Mouse (Mus musculus) spleen, adult 2 months (tissue): ENCODE measurements around the gene Shisa4. TPM values are rescaled to one million over a fixed set of nuclear protein-coding genes. Genes with fewer than 3 reads are reported as not detected.

Source experiments
- DNase-seq, 2 experiments: peaks; one replicate each; pipeline versions ENCODE4 v3.0.0 to v3.0.0-alpha.2; 2012 to 2021; ENCODE audit warnings: low spot score in 2 of 2, low read depth in 1 of 2
- H3K27ac ChIP-seq: fragments of 200-500 bp; 2 replicates; pipeline ENCODE4 v1.5.1; 2012; ENCODE audit warnings: low read length, inconsistent platforms; ENCODE audit not compliant: insufficient read depth
- H3K27me3 ChIP-seq: fragments of 200-500 bp; 2 replicates; pipeline ENCODE4 v1.6.1; 2012; ENCODE audit warnings: mild to moderate bottlenecking, moderate library complexity, low read length, inconsistent platforms; ENCODE audit not compliant: control insufficient read depth, insufficient read depth
- H3K36me3 ChIP-seq: fragments of 200-500 bp; 2 replicates; pipeline ENCODE4 v1.6.1; 2012; ENCODE audit warnings: mild to moderate bottlenecking, low read length, inconsistent platforms; ENCODE audit not compliant: control insufficient read depth, insufficient read depth
- H3K4me1 ChIP-seq: fragments of 200-500 bp; 2 replicates; pipeline ENCODE4 v1.6.1; 2011; ENCODE audit warnings: inconsistent platforms; ENCODE audit not compliant: control insufficient read depth, insufficient read depth, insufficient read length
- H3K4me3 ChIP-seq: fragments of 200-500 bp; 2 replicates; pipeline ENCODE4 v1.5.1; 2011; ENCODE audit warnings: mild to moderate bottlenecking, inconsistent platforms; ENCODE audit not compliant: insufficient read depth, insufficient read length; ENCODE audit errors: extremely low read depth
- CTCF ChIP-seq: fragments of 200-500 bp; IDR thresholded peaks from 2 replicates; pipeline ENCODE4 v1.5.1; 2011; ENCODE audit warnings: mild to moderate bottlenecking, inconsistent platforms; ENCODE audit not compliant: insufficient read depth, insufficient read length, insufficient replicate concordance; ENCODE audit errors: extremely low read depth
- POLR2A ChIP-seq: fragments of 200-500 bp; IDR thresholded peaks from 2 replicates; pipeline ENCODE4 v1.6.1; 2011; ENCODE audit warnings: low read depth, low read length, inconsistent platforms
- WGBS: fragments of 180-500 bp; shearing (Covaris S2); methylation state at CpG from one replicate; pipeline ENCODE4 v1.1.7; 2018; 5-methylcytosine and 5-hydroxymethylcytosine counted together
- polyA plus RNA-seq: library from polyadenylated mRNA; depleted of rRNA; stranded (reverse); fragments of >200 nt; gene quantifications from 2 replicates; pipeline ENCODE4 v1.2.3, GENCODE M21; 2012

The Shisa4 gene
- polyA plus RNA-seq, 1 experiment: 4.2 TPM

- WGBS: 80% methylated on average over 8 of the region's 8 CpGs
- H3K4me3 ChIP-seq: no peak overlapping the region
- H3K27me3 ChIP-seq: no peaks in the 10 kb centered on the region; the same call in 1 of the 2 replicates
- no peak overlapping the region for H3K27ac ChIP-seq
- no peak for DNase-seq
- H3K4me1 ChIP-seq: peaks cover 3% of the 10 kb centered on the region; the same call in 1 of the 2 replicates
- TF ChIP-seq POLR2A (no peak), CTCF (no peak)
- no peaks in the 10 kb centered on the region for H3K36me3 ChIP-seq
Observed at GRCm38 (mm10) chr1:135367595-135367994, 7.4 kb downstream of the Shisa4 start.

GRCm38 (mm10) chr1:135367005-135367404, 8.0 kb downstream of the Shisa4 start:
- Histone ChIP-seq H3K4me3 (no peak overlapping the region), H3K27me3 (no peaks in the 10 kb centered on the region; the same call in 1 of the 2 replicates), H3K36me3 (no peaks in the 10 kb centered on the region), H3K27ac (no peak overlapping the region), H3K4me1 (peaks cover 3% of the 10 kb centered on the region; the same call in 1 of the 2 replicates)
- TF ChIP-seq POLR2A: no peak
- no peak for TF ChIP-seq CTCF
- WGBS: 81% methylated on average over 7 of the region's 7 CpGs
- no peak for DNase-seq

DNA sequence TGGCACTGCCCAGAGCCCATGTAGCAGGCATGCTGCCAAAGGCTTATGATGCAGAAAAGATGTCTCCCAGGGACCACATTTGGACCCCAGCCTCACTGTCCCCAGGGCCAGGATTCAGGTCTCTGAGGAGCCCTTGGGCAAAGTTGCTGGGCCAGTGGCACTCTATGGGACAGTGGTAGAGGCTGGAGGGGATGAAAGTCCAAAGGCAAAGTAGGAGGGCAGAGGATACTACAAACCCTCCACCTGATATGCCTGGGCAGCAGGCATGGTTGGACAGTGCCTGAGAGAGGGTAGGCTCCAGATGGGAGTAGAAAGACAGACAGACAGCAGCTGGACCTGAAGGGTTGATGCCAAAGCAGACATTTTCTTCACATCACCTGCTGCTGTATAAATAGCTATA, 8.7 kb downstream of the Shisa4 start:
- peaks cover 3% of the 10 kb centered on the region; the same call in 1 of the 2 replicates for H3K4me1 ChIP-seq
- no peaks in the 10 kb centered on the region; the same call in 1 of the 2 replicates for H3K27me3 ChIP-seq
- H3K27ac ChIP-seq: no peak overlapping the region
- no peaks in the 10 kb centered on the region for H3K36me3 ChIP-seq
- TF ChIP-seq POLR2A (no peak), CTCF (no peak)
- no peak for DNase-seq
- H3K4me3 ChIP-seq: no peak overlapping the region

GRCm38 (mm10) chr1:135363446-135363845, 11.6 kb downstream of the Shisa4 start:
- no peaks in the 10 kb centered on the region for H3K36me3 ChIP-seq
- H3K27me3 ChIP-seq: no peaks in the 10 kb centered on the region
- peaks cover 2% of the 10 kb centered on the region; the same call in 1 of the 2 replicates for H3K4me1 ChIP-seq
- no peak overlapping the region for H3K4me3 ChIP-seq
- H3K27ac ChIP-seq: no peak overlapping the region
- no peak for DNase-seq
- TF ChIP-seq POLR2A: no peak
- no peak for TF ChIP-seq CTCF
- 88% methylated on average over 8 of the region's 8 CpGs for WGBS

DNA sequence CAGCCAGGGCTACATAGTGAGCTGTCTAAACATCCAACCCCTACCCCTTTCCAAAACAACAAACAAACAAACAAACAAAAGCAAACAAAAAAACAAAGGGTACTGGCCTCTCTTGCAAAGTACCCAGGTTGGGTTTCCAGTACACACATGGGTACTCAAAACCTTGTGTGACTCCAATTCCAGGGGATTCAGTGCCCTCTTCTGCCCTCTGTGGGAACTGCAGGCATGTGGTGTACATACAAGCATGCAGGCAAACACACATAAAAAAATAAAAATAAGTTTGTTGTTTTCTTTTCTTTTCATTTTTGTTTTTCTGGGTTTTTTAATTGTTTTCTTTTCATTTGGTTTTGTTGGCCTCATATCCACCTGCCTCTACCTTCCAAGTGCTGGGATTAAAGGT, 12.9 kb downstream of the Shisa4 start:
- H3K4me1 ChIP-seq: no peaks in the 10 kb centered on the region
- TF ChIP-seq POLR2A (no peak), CTCF (no peak)
- no peaks in the 10 kb centered on the region for H3K36me3 ChIP-seq
- no peak for DNase-seq
- no peak overlapping the region for H3K27ac ChIP-seq
- H3K4me3 ChIP-seq: no peak overlapping the region
- H3K27me3 ChIP-seq: no peaks in the 10 kb centered on the region

GRCm38 (mm10) chr1:135361491-135361890, 13.5 kb downstream of the Shisa4 start:
- no peak overlapping the region for H3K4me3 ChIP-seq
- no peak for TF ChIP-seq CTCF
- no peak for TF ChIP-seq POLR2A
- H3K27ac ChIP-seq: no peak overlapping the region
- WGBS: 89% methylated on average over 4 of the region's 4 CpGs
- DNase-seq: no peak
- H3K36me3 ChIP-seq: no peaks in the 10 kb centered on the region
- no peaks in the 10 kb centered on the region for H3K27me3 ChIP-seq
- no peaks in the 10 kb centered on the region for H3K4me1 ChIP-seq

DNA sequence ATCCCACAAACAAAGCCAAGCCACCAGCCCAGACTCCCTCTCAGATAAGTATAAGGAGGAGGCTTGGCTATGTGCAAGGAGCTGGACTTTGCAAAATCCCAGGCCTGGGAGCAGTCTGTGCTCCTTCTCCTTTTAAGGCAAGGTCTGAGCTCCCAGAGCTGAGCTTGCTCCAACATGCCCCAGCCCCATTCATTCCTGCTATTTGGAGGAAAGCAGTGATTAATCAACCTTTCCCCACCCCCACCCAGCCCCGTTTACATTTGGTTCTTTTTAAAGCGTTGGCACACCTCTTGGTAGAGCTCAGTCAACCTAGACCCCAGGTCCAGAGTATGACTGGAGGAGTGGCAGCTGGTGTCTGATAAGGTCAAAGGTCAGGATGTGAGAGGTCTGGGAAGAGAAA, 16.0 kb downstream of the Shisa4 start:
- no peak for DNase-seq
- Histone ChIP-seq H3K4me3 (no peak overlapping the region), H3K27me3 (no peaks in the 10 kb centered on the region), H3K36me3 (no peaks in the 10 kb centered on the region), H3K27ac (no peak overlapping the region), H3K4me1 (no peaks in the 10 kb centered on the region)
- no peak for TF ChIP-seq POLR2A
- no peak for TF ChIP-seq CTCF
- 62% methylated on average over 2 of the region's 2 CpGs for WGBS
